Mouse (Mus musculus): ENCODE measurements around the gene Sox10.

GRCm38 (mm10) chr15:79192450-79192849, 27.4 kb upstream of the Sox10 start:
- TF ChIP-seq CTCF (IDR thresholded peaks at IDR 0.05; ENCODE audit: control insufficient read depth, insufficient read depth, insufficient replicate concordance, low read depth, low read length) (no peak), POLR2A (IDR thresholded peaks at IDR 0.05; ENCODE audit: control insufficient read depth, low read depth, low read length) (no peak)
